Mouse (Mus musculus) CH12.LX (cell line): ENCODE data around the gene Gm20388. TPM values are rescaled to one million over a fixed set of nuclear protein-coding genes. Genes with fewer than 3 reads are reported as not detected.
A peak's percentile ranks its signal among the peaks of the same experiment; 100 is the strongest.

Experiments used
- DNase-seq: peaks from one replicate; pipeline ENCODE4 v3.0.0-alpha.2; 2013; ENCODE audit errors: extremely low read depth
- H3K27ac ChIP-seq: 2 replicates; pipeline ENCODE4 v1.5.1; 2012; ENCODE audit warnings: low read depth, mild to moderate bottlenecking, control low read depth, moderate library complexity; ENCODE audit not compliant: insufficient read depth
- H3K27me3 ChIP-seq: replicated peaks from 2 replicates; pipeline ENCODE3; 2012; ENCODE audit warnings: inconsistent platforms
- H3K36me3 ChIP-seq, 2 experiments: replicated peaks in 1 of 2; 2 replicates each; pipeline versions ENCODE3 to v1.6.1; 2012; ENCODE audit warnings: inconsistent platforms in 1 of 2, low read length in 1 of 2, mild to moderate bottlenecking in 1 of 2, mixed read lengths in 1 of 2, moderate library complexity in 1 of 2; ENCODE audit not compliant: control insufficient read depth in 1 of 2, insufficient read depth in 1 of 2
- H3K4me1 ChIP-seq, 2 experiments: 2 replicates each; pipeline ENCODE4 v1.6.1; 2012; ENCODE audit warnings: inconsistent platforms in 1 of 2, moderate library complexity in 1 of 2; ENCODE audit not compliant: insufficient read depth in 2 of 2, control insufficient read depth in 1 of 2
- H3K4me2 ChIP-seq: 2 replicates; pipeline ENCODE4 v1.6.1; 2012; ENCODE audit warnings: low read depth, mild to moderate bottlenecking, control low read depth; ENCODE audit not compliant: poor library complexity, insufficient read depth, severe bottlenecking
- H3K4me3 ChIP-seq, 3 experiments: fragments of 150-350 bp in 1 of 3; sonication (generic) in 1 of 3; replicated peaks in 1 of 3; 2 replicates each; pipeline versions ENCODE3 to v1.5.1; 2011 to 2012; ENCODE audit warnings: low read depth in 2 of 3, low read length in 2 of 3, mild to moderate bottlenecking in 2 of 3, moderate library complexity in 2 of 3, control low read depth in 1 of 3, improper control_type of control experiment in 1 of 3, inconsistent platforms in 1 of 3, mixed read lengths in 1 of 3; ENCODE audit not compliant: poor library complexity in 1 of 3
- H3K79me2 ChIP-seq: replicated peaks from 2 replicates; pipeline ENCODE4 v1.6.1; 2012; ENCODE audit warnings: mild to moderate bottlenecking, moderate library complexity; ENCODE audit not compliant: control insufficient read depth, poor library complexity, insufficient read depth, severe bottlenecking; ENCODE audit errors: extremely low read depth
- H3K9ac ChIP-seq: 2 replicates; pipeline ENCODE4 v1.6.1; 2012; ENCODE audit warnings: low read depth, mild to moderate bottlenecking, control low read depth, moderate library complexity; ENCODE audit not compliant: insufficient read depth
- H3K9me3 ChIP-seq: replicated peaks from 2 replicates; pipeline ENCODE3; 2012; ENCODE audit warnings: low read length, inconsistent platforms, mixed read lengths
- CHD2 ChIP-seq: IDR thresholded peaks from 2 replicates; pipeline ENCODE4 v1.6.1; 2011; ENCODE audit warnings: low read length, improper control_type of control experiment
- CTCF ChIP-seq, 2 experiments: IDR thresholded peaks in 1 of 2; conservative IDR thresholded peaks in 1 of 2; 2 replicates each; pipeline ENCODE4 v1.5.1; 2011 to 2012; ENCODE audit warnings: low read depth in 2 of 2, low read length in 2 of 2, improper control_type of control experiment in 1 of 2, inconsistent platforms in 1 of 2, mild to moderate bottlenecking in 1 of 2, moderate library complexity in 1 of 2
- EP300 ChIP-seq: IDR thresholded peaks from 2 replicates; pipeline ENCODE4 v1.6.1; 2011; ENCODE audit warnings: low read length, improper control_type of control experiment
- ETS1 ChIP-seq: conservative IDR thresholded peaks from 2 replicates; pipeline ENCODE4 v1.6.1; 2012; ENCODE audit warnings: low read depth, mild to moderate bottlenecking, inconsistent platforms, low read length, improper control_type of control experiment, moderate library complexity
- JUN ChIP-seq: IDR thresholded peaks from 2 replicates; pipeline ENCODE4 v1.6.1; 2011; ENCODE audit warnings: low read depth, mild to moderate bottlenecking, low read length, improper control_type of control experiment, moderate library complexity; ENCODE audit not compliant: insufficient read depth
- JUND ChIP-seq: conservative IDR thresholded peaks from 2 replicates; pipeline ENCODE4 v1.6.1; 2011; ENCODE audit warnings: low read depth, low read length, improper control_type of control experiment
- KAT2A ChIP-seq: IDR thresholded peaks from 2 replicates; pipeline ENCODE4 v1.6.1; 2012; ENCODE audit warnings: low read length, improper control_type of control experiment, inconsistent platforms; ENCODE audit not compliant: insufficient replicate concordance
- MAZ ChIP-seq: IDR thresholded peaks from 2 replicates; pipeline ENCODE4 v1.6.1; 2012; ENCODE audit warnings: low read depth, mild to moderate bottlenecking, inconsistent platforms, low read length, improper control_type of control experiment, moderate library complexity
- NRF1 ChIP-seq: IDR thresholded peaks from 2 replicates; pipeline ENCODE4 v1.6.1; 2014; ENCODE audit warnings: low read depth, mild to moderate bottlenecking, inconsistent platforms, low read length, improper control_type of control experiment, moderate library complexity
- PAX5 ChIP-seq: IDR thresholded peaks from 2 replicates; pipeline ENCODE4 v1.6.1; 2012; ENCODE audit warnings: low read length, inconsistent platforms, mixed read lengths
- POLR2A ChIP-seq: IDR thresholded peaks from 2 replicates; pipeline ENCODE4 v1.6.1; 2011; ENCODE audit warnings: low read depth, mild to moderate bottlenecking, improper control_type of control experiment, low read length
- RAD21 ChIP-seq: IDR thresholded peaks from 2 replicates; pipeline ENCODE4 v1.6.1; 2011; ENCODE audit warnings: low read depth, mild to moderate bottlenecking, low read length, improper control_type of control experiment, moderate library complexity
- RCOR1 ChIP-seq: conservative IDR thresholded peaks from 2 replicates; pipeline ENCODE4 v1.6.1; 2012; ENCODE audit warnings: low read depth, mild to moderate bottlenecking, inconsistent platforms, low read length, improper control_type of control experiment
- SIN3A ChIP-seq: IDR thresholded peaks from 2 replicates; pipeline ENCODE4 v1.6.1; 2012; ENCODE audit warnings: low read length, improper control_type of control experiment, inconsistent platforms
- SMC3 ChIP-seq: IDR thresholded peaks from 2 replicates; pipeline ENCODE4 v1.6.1; 2011; ENCODE audit warnings: low read depth, low read length, improper control_type of control experiment
- USF1 ChIP-seq: IDR thresholded peaks from 2 replicates; pipeline ENCODE4 v1.6.1; 2014; ENCODE audit warnings: low read depth, mild to moderate bottlenecking, inconsistent platforms, low read length, improper control_type of control experiment
- USF2 ChIP-seq: conservative IDR thresholded peaks from 2 replicates; pipeline ENCODE4 v1.6.1; 2011; ENCODE audit warnings: low read depth, low read length, improper control_type of control experiment
- ZNF384 ChIP-seq: IDR thresholded peaks from 2 replicates; pipeline ENCODE4 v1.6.1; 2012; ENCODE audit warnings: low read depth, low read length, improper control_type of control experiment, inconsistent platforms
- dilution Hi-C: fragments of 300-500 bp; cut with MboI; formaldehyde crosslinking; loops from 2 replicates; pipeline ENCODE4 v1.14.3; 2020; ENCODE audit warnings: low sequenced_read_pairs; ENCODE audit not compliant: extremely low pct_unique_long_range_greater_than_20kb, extremely low pct_ligation_motif_present
- in situ Hi-C: fragments of 300-500 bp; cut with MboI; formaldehyde crosslinking; loops from 3 replicates; pipeline ENCODE4 v1.14.3; 2019; ENCODE audit warnings: low sequenced_read_pairs, low pct_ligation_motif_present, low pct_unique_long_range_greater_than_20kb, mixed read lengths
- polyA plus RNA-seq: library from polyadenylated mRNA; unstranded; fragments of >175 nt; gene quantifications from 2 replicates; pipeline ENCODE4 v1.2.1, GENCODE M21; 2012; ENCODE audit warnings: low read depth; ENCODE audit not compliant: insufficient read length
- total RNA-seq, 2 experiments: library from RNA; depleted of rRNA; stranded (reverse); fragments of 300-350 nt in 1 of 2; fragments of >200 nt in 1 of 2; gene quantifications; 2 replicates each; pipeline ENCODE4 v1.2.3; 2012 to 2014

Gm20388 gene
- total and polyA plus RNA-seq, 3 experiments: 14.8 to 26.3 (median 22.2) TPM

GRCm38 (mm10) chr8:122807907-122808306, 2897.3 kb downstream of the Gm20388 start:
- TF ChIP-seq USF2 (no peak), SMC3 (no peak), EP300 (no peak), CHD2 (no peak), RCOR1 (no peak), ZNF384 (no peak)

DNA sequence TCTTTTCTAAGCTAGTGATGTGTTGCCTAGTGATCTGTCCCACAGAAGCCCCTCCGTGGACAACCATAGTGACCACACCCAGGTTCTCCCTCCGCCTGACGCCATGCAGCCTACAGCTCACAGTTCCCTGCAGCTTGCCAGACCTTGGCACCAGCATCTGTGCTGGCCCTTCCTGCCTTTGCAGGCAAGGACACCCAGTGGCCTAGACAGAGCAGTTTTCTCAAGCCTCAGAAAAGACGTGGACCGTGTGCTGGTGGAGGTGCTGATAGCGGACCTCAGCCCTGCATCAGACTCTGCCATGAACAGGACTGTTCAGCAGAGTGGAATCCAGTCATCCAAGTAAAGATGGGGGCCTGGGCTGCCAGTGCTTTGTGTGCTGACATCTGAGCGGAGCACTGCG, 2899.7 kb downstream of the Gm20388 start:
- Histone ChIP-seq H3K4me3 (no peak overlapping the region), H3K27ac (no peak overlapping the region), H3K4me1 (peaks cover 10 to 66% of the 10 kb centered on the region in 2 experiments), H3K79me2 (no peaks in the 10 kb centered on the region), H3K9me3 (no peaks in the 10 kb centered on the region), H3K36me3 (peaks cover 8 to 64% of the 10 kb centered on the region in 2 experiments), H3K4me2 (no peak overlapping the region), H3K27me3 (no peaks in the 10 kb centered on the region), H3K9ac (no peak overlapping the region)
- no peak for DNase-seq
- dilution Hi-C loops: no loop called here
- in situ Hi-C loops: no loop called here
- TF ChIP-seq JUND: no peak
- no peak for TF ChIP-seq POLR2A
- peak in 1 of 2 experiments; percentile 24; a peak in 1 of 4 replicates for TF ChIP-seq CTCF (conservative IDR thresholded peaks at IDR 0.05 in 1 of 2, IDR thresholded peaks at IDR 0.05 in 1 of 2; ENCODE audit: low read depth in 2 of 2, low read length in 2 of 2)
- no peak for TF ChIP-seq NRF1
- TF ChIP-seq RAD21: peak; percentile 34
- peak; percentile 35; the same call in 1 of the 2 replicates for TF ChIP-seq SMC3
- TF ChIP-seq ETS1: no peak

More at GRCm38 (mm10) chr8:122807907-122808306, 2897.3 kb downstream of the Gm20388 start:
- Histone ChIP-seq H3K36me3 (peaks cover 5 to 53% of the 10 kb centered on the region in 2 experiments), H3K9me3 (no peaks in the 10 kb centered on the region), H3K27ac (no peak overlapping the region), H3K9ac (no peak overlapping the region), H3K27me3 (no peaks in the 10 kb centered on the region), H3K4me3 (no peak overlapping the region), H3K79me2 (no peaks in the 10 kb centered on the region), H3K4me1 (peaks cover 8 to 55% of the 10 kb centered on the region in 2 experiments), H3K4me2 (no peak overlapping the region)
- dilution Hi-C loops: no loop called here
- DNase-seq: no peak
- in situ Hi-C loops: no loop called here

GRCm38 (mm10) chr8:122811870-122812494, 2901.3 kb downstream of the Gm20388 start:
- Histone ChIP-seq H3K27ac (no peak overlapping the region), H3K4me1 (peaks cover 10 to 64% of the 10 kb centered on the region in 2 experiments), H3K27me3 (no peaks in the 10 kb centered on the region), H3K4me2 (no peak overlapping the region)
- TF ChIP-seq USF1: no peak
- no peak for TF ChIP-seq EP300
- TF ChIP-seq JUN: no peak
- no peak for TF ChIP-seq KAT2A
- no peak for TF ChIP-seq SIN3A
- no peak for TF ChIP-seq PAX5
- no peak for TF ChIP-seq MAZ
- TF ChIP-seq, all 38 proteins: peak for 0
- Histone ChIP-seq H3K36me3 (peaks cover 8 to 65% of the 10 kb centered on the region in 2 experiments), H3K79me2 (no peaks in the 10 kb centered on the region), H3K4me3 (no peak overlapping the region), H3K9me3 (no peaks in the 10 kb centered on the region), H3K9ac (no peak overlapping the region)
- no peak for DNase-seq
- in situ Hi-C loops (no loop called here), dilution Hi-C loops (no loop called here)
